Mouse (Mus musculus): ENCODE data around the gene Krit1. TPM values are rescaled to one million over a fixed set of nuclear protein-coding genes. Genes with fewer than 3 reads are reported as not detected.
A peak's percentile ranks its signal among the peaks of the same experiment; 100 is the strongest.

Krit1 gene
- polyA plus RNA-seq, 1 experiment, result 42.8 TPM

- Histone ChIP-seq H3K27ac (ENCODE audit: insufficient read depth, low read depth, low read length) (no peak overlapping the region), H3K4me3 (ENCODE audit: insufficient read depth, low read length) (no peak overlapping the region), H3K4me1 (ENCODE audit: control insufficient read depth, insufficient read depth, low read length) (peaks cover 10% of the 10 kb centered on the region)
- no peak for TF ChIP-seq CTCF (IDR thresholded peaks at IDR 0.05; ENCODE audit: low read depth, low read length)
- no peak for TF ChIP-seq POLR2A (IDR thresholded peaks at IDR 0.05; ENCODE audit: borderline replicate concordance, low read depth, low read length)
Observed at GRCm38 (mm10) chr5:3800041-3800440, 2.9 kb upstream of the Krit1 start.

DNA sequence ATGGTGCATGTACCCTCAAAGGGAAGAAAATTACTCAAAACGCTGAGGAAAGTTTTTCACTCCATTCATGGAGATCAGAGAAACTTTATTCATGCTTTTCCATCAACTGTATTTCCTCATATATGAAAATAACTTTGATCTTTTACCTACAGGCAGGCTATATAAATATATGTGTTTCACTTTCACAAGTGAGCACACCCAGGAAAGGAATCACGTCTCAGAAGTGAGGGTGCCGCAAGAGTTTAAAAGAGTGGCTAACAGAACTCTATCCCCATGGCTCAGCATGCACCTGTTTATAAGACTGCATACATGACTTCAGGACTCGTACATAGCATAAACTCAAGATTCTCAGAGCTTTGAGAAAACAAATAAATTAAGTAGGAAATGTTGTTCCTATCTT is 2.1 kb upstream of the Krit1 start:
- Histone ChIP-seq H3K27ac (ENCODE audit: insufficient read depth, low read depth, low read length) (no peak overlapping the region), H3K4me3 (ENCODE audit: insufficient read depth, low read length) (no peak overlapping the region), H3K4me1 (ENCODE audit: control insufficient read depth, insufficient read depth, low read length) (peaks cover 10% of the 10 kb centered on the region)
- TF ChIP-seq CTCF (IDR thresholded peaks at IDR 0.05; ENCODE audit: low read depth, low read length) (no peak), POLR2A (IDR thresholded peaks at IDR 0.05; ENCODE audit: borderline replicate concordance, low read depth, low read length) (no peak)

- Histone ChIP-seq H3K27ac (ENCODE audit: insufficient read depth, low read depth, low read length) (peak overlapping the region; percentile 58; the same call in 1 of the 2 replicates), H3K4me1 (ENCODE audit: control insufficient read depth, insufficient read depth, low read length) (peaks cover 10% of the 10 kb centered on the region)
- TF ChIP-seq POLR2A (IDR thresholded peaks at IDR 0.05; ENCODE audit: borderline replicate concordance, low read depth, low read length) (no peak), CTCF (IDR thresholded peaks at IDR 0.05; ENCODE audit: low read depth, low read length) (no peak)
Observed at GRCm38 (mm10) chr5:3801672-3802432, 1.1 kb upstream of the Krit1 start.

GRCm38 (mm10) chr5:3803292-3804165 is 545 bp downstream of the Krit1 start:
- TF ChIP-seq POLR2A (IDR thresholded peaks at IDR 0.05; ENCODE audit: borderline replicate concordance, low read depth, low read length), result no peak
- TF ChIP-seq CTCF (IDR thresholded peaks at IDR 0.05; ENCODE audit: low read depth, low read length), result no peak
- Histone ChIP-seq H3K4me1 (ENCODE audit: control insufficient read depth, insufficient read depth, low read length) (peaks cover 10% of the 10 kb centered on the region), H3K27ac (ENCODE audit: insufficient read depth, low read depth, low read length) (peak overlapping the region; percentile 56), H3K4me3 (ENCODE audit: insufficient read depth, low read length) (peak overlapping the region; percentile 80)

More at GRCm38 (mm10) chr5:3801672-3802432, 1.1 kb upstream of the Krit1 start:
- peak overlapping the region; percentile 80 for H3K4me3 ChIP-seq (ENCODE audit: insufficient read depth, low read length)

GRCm38 (mm10) chr5:3808472-3808871 is 5.5 kb downstream of the Krit1 start:
- Histone ChIP-seq H3K4me3 (ENCODE audit: insufficient read depth, low read length) (no peak overlapping the region), H3K4me1 (ENCODE audit: control insufficient read depth, insufficient read depth, low read length) (peaks cover 3% of the 10 kb centered on the region; the same call in 1 of the 2 replicates), H3K27ac (ENCODE audit: insufficient read depth, low read depth, low read length) (no peak overlapping the region)
- TF ChIP-seq CTCF (IDR thresholded peaks at IDR 0.05; ENCODE audit: low read depth, low read length) (no peak), POLR2A (IDR thresholded peaks at IDR 0.05; ENCODE audit: borderline replicate concordance, low read depth, low read length) (no peak)

GRCm38 (mm10) chr5:3834107-3834506 is 31.1 kb downstream of the Krit1 start:
- Histone ChIP-seq H3K4me1 (ENCODE audit: control insufficient read depth, insufficient read depth, low read length) (no peaks in the 10 kb centered on the region), H3K27ac (ENCODE audit: insufficient read depth, low read depth, low read length) (no peak overlapping the region), H3K4me3 (ENCODE audit: insufficient read depth, low read length) (no peak overlapping the region)
- TF ChIP-seq POLR2A (IDR thresholded peaks at IDR 0.05; ENCODE audit: borderline replicate concordance, low read depth, low read length) (no peak), CTCF (IDR thresholded peaks at IDR 0.05; ENCODE audit: low read depth, low read length) (no peak)

DNA sequence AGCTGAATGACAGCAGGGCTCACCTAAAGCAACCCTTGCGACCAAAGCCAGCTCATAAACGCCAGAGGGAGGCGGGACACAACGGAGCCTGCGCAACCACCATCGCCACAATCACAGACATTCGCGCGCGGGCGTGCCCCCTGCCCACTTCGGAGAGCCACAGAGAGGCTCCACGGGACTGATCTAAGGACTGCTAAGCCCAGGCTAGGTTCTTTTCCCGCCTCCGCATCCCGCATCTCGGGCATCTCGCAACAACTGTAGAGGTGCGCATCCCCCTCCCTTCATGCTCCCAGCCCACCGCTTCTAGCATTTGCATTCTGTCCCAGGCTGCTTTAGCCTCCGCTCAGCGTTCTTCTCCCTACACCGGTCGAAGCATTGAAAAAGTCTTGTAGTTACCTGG is 42.0 kb downstream of the Krit1 start, which contains the start of gene Lrrd1:
Lrrd1 (plus strand) TSS at position 148 of the 400 bp plus-strand sequence.
- Histone ChIP-seq H3K4me1 (ENCODE audit: control insufficient read depth, insufficient read depth, low read length) (no peaks in the 10 kb centered on the region), H3K27ac (ENCODE audit: insufficient read depth, low read depth, low read length) (no peak within 1 kb of the TSS), H3K4me3 (ENCODE audit: insufficient read depth, low read length) (no peak within 1 kb of the TSS)
- TF ChIP-seq POLR2A (IDR thresholded peaks at IDR 0.05; ENCODE audit: borderline replicate concordance, low read depth, low read length) (no peak), CTCF (IDR thresholded peaks at IDR 0.05; ENCODE audit: low read depth, low read length) (no peak)

- H3K4me1 ChIP-seq (ENCODE audit: control insufficient read depth, insufficient read depth, low read length), result peaks cover 6% of the 10 kb centered on the region
- no peak overlapping the region for H3K4me3 ChIP-seq (ENCODE audit: insufficient read depth, low read length)
- H3K27ac ChIP-seq (ENCODE audit: insufficient read depth, low read depth, low read length), result no peak overlapping the region
- no peak for TF ChIP-seq POLR2A (IDR thresholded peaks at IDR 0.05; ENCODE audit: borderline replicate concordance, low read depth, low read length)
- TF ChIP-seq CTCF (IDR thresholded peaks at IDR 0.05; ENCODE audit: low read depth, low read length), result no peak
Observed at GRCm38 (mm10) chr5:3870161-3870560, 67.2 kb downstream of the Krit1 start.

- no peak for TF ChIP-seq POLR2A (IDR thresholded peaks at IDR 0.05; ENCODE audit: borderline replicate concordance, low read depth, low read length)
- no peak for TF ChIP-seq CTCF (IDR thresholded peaks at IDR 0.05; ENCODE audit: low read depth, low read length)
- peaks cover 6% of the 10 kb centered on the region for H3K4me1 ChIP-seq (ENCODE audit: control insufficient read depth, insufficient read depth, low read length)
- no peak overlapping the region for H3K27ac ChIP-seq (ENCODE audit: insufficient read depth, low read depth, low read length)
- H3K4me3 ChIP-seq (ENCODE audit: insufficient read depth, low read length), result no peak overlapping the region
Observed at GRCm38 (mm10) chr5:3872348-3872747, 69.4 kb downstream of the Krit1 start.
